Mouse (Mus musculus) midbrain, embryonic 13.5 days (tissue): ENCODE results near the gene Basp1. TPM values are rescaled to one million over a fixed set of nuclear protein-coding genes. Genes with fewer than 3 reads are reported as not detected.

ENCODE experiments used
- ATAC-seq: fragments of 200-750 bp; cut with Nextera tagmentation; 2 replicates; pipeline ENCODE4 v1.8.0; 2017; ENCODE audit warnings: mild to moderate bottlenecking, moderate TSS enrichment, moderate library complexity
- H3K27ac ChIP-seq: fragments of 300-500 bp; sonication (generic); 2 replicates; pipeline ENCODE4 v1.5.1; 2015; ENCODE audit warnings: inconsistent platforms, mild to moderate bottlenecking, moderate library complexity
- H3K27me3 ChIP-seq: fragments of 300-500 bp; sonication (generic); 2 replicates; pipeline ENCODE4 v1.6.1; 2015; ENCODE audit warnings: mild to moderate bottlenecking, inconsistent platforms
- H3K36me3 ChIP-seq: fragments of 300-500 bp; sonication (generic); 2 replicates; pipeline ENCODE4 v1.6.1; 2015; ENCODE audit warnings: mild to moderate bottlenecking, inconsistent platforms
- H3K4me1 ChIP-seq: fragments of 300-500 bp; sonication (generic); replicated peaks from 2 replicates; pipeline ENCODE4 v1.6.1; 2015; ENCODE audit warnings: inconsistent platforms
- H3K4me2 ChIP-seq: fragments of 300-500 bp; sonication (generic); replicated peaks from 2 replicates; pipeline ENCODE4 v1.6.1; 2015; ENCODE audit warnings: moderate library complexity, mild to moderate bottlenecking, inconsistent platforms
- H3K4me3 ChIP-seq: fragments of 300-500 bp; sonication (generic); replicated peaks from 2 replicates; pipeline ENCODE4 v1.5.1; 2015; ENCODE audit warnings: mild to moderate bottlenecking, inconsistent platforms
- H3K9ac ChIP-seq: fragments of 300-500 bp; sonication (generic); replicated peaks from 2 replicates; pipeline ENCODE4 v1.6.1; 2015; ENCODE audit warnings: mild to moderate bottlenecking, inconsistent platforms
- H3K9me3 ChIP-seq: fragments of 300-500 bp; sonication (generic); 2 replicates; pipeline ENCODE4 v1.6.1; 2016; ENCODE audit warnings: mild to moderate bottlenecking, inconsistent platforms
- WGBS: fragments of 180-500 bp; shearing (Covaris S2); methylation state at CpG from one replicate; pipeline ENCODE4 v1.1.7; 2015; 5-methylcytosine and 5-hydroxymethylcytosine counted together
- polyA plus RNA-seq: library from polyadenylated mRNA; unstranded; fragments of >200 nt; fragmentation: Nextera tagmentation; extraction: Ambion mirVana; gene quantifications from 2 replicates; pipeline ENCODE4 v1.2.1, GENCODE M21; 2015

Gene Basp1
- polyA plus RNA-seq, 1 experiment from 2014 or later: 211 TPM

DNA sequence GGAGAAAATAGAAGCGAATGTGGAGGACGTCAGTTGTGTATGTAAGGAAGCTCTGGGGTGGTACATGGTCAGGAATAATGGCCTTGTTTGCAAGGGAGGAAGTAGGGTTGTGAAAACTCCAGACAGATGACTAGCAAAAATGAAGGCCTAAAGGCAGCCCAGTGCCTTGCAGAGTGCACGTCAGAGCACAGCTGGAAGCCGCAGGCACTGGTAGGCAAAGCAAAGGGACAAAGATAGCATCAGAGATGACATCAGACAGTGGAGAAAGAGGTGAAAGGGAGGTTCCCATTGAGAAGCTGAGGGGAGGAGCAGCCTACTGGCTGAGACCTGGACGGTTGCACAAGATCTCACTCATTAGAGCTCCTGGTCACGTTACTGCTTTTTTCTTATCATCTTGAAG lies 58.8 kb downstream of the Basp1 start:
- no peak overlapping the region for H3K27ac ChIP-seq
- peaks cover 7% of the 10 kb centered on the region for H3K4me1 ChIP-seq
- H3K36me3 ChIP-seq: no peaks in the 10 kb centered on the region
- no peaks in the 10 kb centered on the region for H3K27me3 ChIP-seq
- no peak overlapping the region for H3K4me2 ChIP-seq
- ATAC-seq: no peak
- WGBS: 77% methylated on average over 6 of the region's 6 CpGs
- H3K4me3 ChIP-seq: no peak overlapping the region
- H3K9me3 ChIP-seq: no peaks in the 10 kb centered on the region
- no peak overlapping the region for H3K9ac ChIP-seq

DNA sequence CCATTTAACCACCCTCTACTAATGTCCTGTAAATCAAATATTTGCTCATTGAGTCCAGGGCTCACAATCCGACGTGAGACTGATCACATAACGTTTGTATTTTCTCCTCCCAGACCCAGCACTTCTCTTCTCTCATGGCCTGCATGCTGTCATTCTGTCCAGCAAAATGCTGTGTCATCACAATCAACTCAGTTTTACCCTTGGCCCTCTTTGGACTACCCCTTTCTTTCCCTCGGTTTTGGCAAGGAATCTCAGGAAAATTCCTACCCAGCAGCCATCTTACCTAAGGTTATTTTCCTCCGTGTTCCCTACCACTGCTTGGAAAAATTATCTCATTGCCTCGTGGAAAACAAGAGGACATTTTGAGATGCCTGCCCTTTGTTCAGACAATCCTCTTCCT lies 60.1 kb downstream of the Basp1 start:
- ATAC-seq: no peak
- Histone ChIP-seq H3K9me3 (no peaks in the 10 kb centered on the region), H3K27me3 (no peaks in the 10 kb centered on the region), H3K36me3 (no peaks in the 10 kb centered on the region), H3K4me1 (no peaks in the 10 kb centered on the region; the same call in 1 of the 2 replicates), H3K27ac (no peak overlapping the region), H3K4me2 (no peak overlapping the region), H3K4me3 (no peak overlapping the region), H3K9ac (no peak overlapping the region)
- 86% methylated on average over 6 of the region's 6 CpGs for WGBS

DNA sequence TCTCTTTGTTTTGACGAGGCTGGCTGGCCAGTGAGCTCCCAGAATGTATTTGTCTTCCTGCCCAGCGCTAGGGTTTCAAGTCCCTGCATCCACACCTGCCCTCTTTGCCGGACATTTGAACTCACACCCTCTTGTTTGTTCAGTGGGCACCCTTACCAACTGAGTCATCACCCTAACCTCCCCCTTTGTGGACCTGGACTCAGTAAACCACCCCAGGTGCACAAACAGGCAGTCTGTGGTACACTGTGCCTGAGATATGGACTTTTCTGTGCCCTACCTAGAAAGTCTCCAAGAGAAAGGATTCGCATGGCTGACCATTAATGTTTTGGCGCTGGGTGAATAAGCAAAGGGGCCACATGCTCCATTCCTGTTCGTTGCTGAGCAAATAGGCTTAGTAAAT lies 70.3 kb downstream of the Basp1 start:
- H3K4me2 ChIP-seq: no peak overlapping the region
- H3K4me3 ChIP-seq: no peak overlapping the region
- no peaks in the 10 kb centered on the region for H3K36me3 ChIP-seq
- no peaks in the 10 kb centered on the region for H3K27me3 ChIP-seq
- H3K27ac ChIP-seq: no peak overlapping the region
- H3K9ac ChIP-seq: no peak overlapping the region
- whole genome bisulfite sequencing: 45% methylated on average over 6 of the region's 6 CpGs
- ATAC-seq: no peak
- no peaks in the 10 kb centered on the region for H3K9me3 ChIP-seq
- H3K4me1 ChIP-seq: no peaks in the 10 kb centered on the region

DNA sequence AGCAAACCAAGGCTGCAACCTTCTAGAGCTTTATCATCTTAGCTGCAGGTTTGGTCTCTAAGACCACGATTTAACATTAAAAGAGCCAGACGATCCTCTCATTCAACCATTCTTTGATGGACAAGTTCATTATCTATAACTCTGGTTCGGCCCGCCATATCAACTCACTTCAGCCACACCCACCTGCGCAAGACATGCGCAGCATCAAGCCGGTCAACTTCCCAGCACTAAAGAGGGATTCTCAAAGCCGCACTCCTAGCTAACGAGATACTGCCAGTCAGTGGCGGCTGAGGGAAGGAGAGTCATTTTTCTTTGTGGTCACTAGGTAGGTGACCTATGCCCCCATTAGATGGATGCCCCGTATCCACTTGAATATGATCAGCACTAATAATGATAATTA lies 78.3 kb downstream of the Basp1 start:
- WGBS: 88% methylated on average over 11 of the region's 11 CpGs
- no peak for ATAC-seq

DNA sequence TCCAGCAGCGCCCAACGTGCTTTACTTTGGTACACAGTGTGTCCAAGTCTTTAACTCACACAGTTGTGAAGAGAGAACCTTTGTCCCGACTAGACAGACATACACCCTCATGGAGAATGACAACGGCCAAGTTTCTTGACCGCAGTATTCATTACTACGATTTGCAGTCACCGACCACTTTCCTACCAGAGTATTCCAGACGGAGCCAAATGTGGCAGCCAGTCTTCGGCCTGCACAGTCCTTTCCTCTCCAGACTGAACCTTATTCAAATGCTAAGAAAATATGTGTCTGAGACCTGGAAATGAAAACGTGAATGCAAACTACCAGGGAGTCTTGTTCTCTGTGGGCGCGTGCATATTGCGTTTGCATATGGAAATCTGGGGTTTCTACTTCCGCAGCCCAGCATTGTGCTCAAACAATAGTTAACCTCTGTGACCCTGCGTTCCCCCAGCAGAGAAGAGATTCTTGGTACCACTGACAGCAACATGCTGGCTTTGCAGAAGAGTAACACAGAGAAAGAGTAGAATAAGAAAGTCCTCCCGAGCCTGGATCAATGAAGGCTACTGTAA lies 81.6 kb downstream of the Basp1 start:
- WGBS: 42% methylated on average over 16 of the region's 16 CpGs
- Histone ChIP-seq H3K9me3 (no peaks in the 10 kb centered on the region), H3K36me3 (no peaks in the 10 kb centered on the region), H3K4me2 (no peak overlapping the region), H3K27me3 (no peaks in the 10 kb centered on the region), H3K4me3 (no peak overlapping the region), H3K9ac (no peak overlapping the region), H3K27ac (no peak overlapping the region), H3K4me1 (peaks cover 16% of the 10 kb centered on the region)
- ATAC-seq: no peak

More for the DNA sequence above, 78.3 kb downstream of the Basp1 start:
- Histone ChIP-seq H3K27me3 (no peaks in the 10 kb centered on the region), H3K4me1 (peaks cover 16% of the 10 kb centered on the region), H3K9me3 (no peaks in the 10 kb centered on the region), H3K4me3 (no peak overlapping the region), H3K27ac (no peak overlapping the region), H3K9ac (no peak overlapping the region), H3K4me2 (no peak overlapping the region), H3K36me3 (no peaks in the 10 kb centered on the region)

DNA sequence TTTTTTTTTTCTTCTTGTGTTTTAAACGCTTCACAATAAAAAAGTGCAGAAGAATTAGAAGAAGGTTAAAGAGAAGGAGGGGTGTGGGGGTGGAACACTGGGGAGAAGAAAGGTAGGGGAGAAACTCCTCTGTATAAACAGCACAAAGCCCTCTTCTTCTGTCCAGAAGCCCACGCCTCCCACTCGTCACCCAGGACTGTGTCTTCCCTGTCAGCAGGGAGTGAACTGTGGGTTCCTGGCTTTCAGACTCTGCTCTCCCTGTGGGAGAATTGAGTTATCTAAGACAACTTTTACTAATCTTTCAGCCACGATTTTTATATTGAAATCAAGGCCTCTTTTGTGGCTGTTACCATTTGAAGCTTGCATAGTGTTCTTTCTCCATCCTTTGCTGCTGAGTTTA lies 82.6 kb downstream of the Basp1 start:
- WGBS: 64% methylated on average over 4 of the region's 4 CpGs
- Histone ChIP-seq H3K27me3 (no peaks in the 10 kb centered on the region), H3K27ac (no peak overlapping the region), H3K4me1 (peaks cover 16% of the 10 kb centered on the region), H3K4me2 (no peak overlapping the region), H3K9ac (no peak overlapping the region), H3K9me3 (no peaks in the 10 kb centered on the region), H3K36me3 (no peaks in the 10 kb centered on the region), H3K4me3 (no peak overlapping the region)
- ATAC-seq: no peak

DNA sequence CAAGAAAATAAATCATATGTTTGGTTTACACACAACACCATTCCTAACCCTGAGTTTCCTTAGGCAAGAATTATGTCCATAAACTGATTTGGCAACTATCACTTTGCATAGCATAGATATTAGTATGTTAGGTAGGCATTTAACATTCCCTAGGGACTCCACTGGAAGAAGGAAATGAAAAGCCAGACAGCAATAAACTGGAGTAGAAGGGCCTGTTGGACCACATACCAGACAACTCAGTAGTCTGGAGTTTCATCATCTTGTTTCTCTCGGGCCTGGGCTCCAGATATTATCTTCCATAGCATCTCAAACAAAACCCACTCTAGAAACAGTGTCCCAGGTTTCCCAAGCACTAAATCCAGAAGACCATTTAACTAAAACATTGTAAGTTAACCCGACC lies 91.0 kb downstream of the Basp1 start:
- H3K4me2 ChIP-seq: no peak overlapping the region
- WGBS: 87% methylated on average over 2 of the region's 2 CpGs
- no peaks in the 10 kb centered on the region for H3K4me1 ChIP-seq
- no peak overlapping the region for H3K4me3 ChIP-seq
- no peak overlapping the region for H3K27ac ChIP-seq
- H3K9ac ChIP-seq: no peak overlapping the region
- no peaks in the 10 kb centered on the region for H3K36me3 ChIP-seq
- H3K27me3 ChIP-seq: no peaks in the 10 kb centered on the region
- no peaks in the 10 kb centered on the region for H3K9me3 ChIP-seq
- ATAC-seq: no peak

DNA sequence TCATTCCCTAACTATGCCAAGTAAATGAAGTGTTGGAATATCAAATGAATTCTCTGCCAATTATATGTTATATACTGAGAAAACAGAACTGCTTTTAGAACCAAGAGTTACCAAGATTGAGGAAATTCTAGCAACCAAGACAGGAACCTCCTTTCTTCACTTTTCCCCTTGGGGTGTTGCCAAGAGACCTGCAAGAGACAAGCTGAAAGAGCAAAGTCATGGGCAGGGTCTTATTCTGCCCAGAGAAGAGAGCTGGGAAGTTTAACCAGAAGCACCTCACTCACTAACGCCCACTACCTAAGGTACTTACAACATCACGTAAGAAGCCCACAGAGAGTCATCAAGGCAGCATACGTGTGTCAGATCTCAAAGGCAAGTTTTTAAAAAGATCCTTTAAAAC lies 91.5 kb downstream of the Basp1 start:
- H3K9ac ChIP-seq: no peak overlapping the region
- no peak overlapping the region for H3K4me2 ChIP-seq
- no peak overlapping the region for H3K4me3 ChIP-seq
- no peaks in the 10 kb centered on the region for H3K36me3 ChIP-seq
- WGBS: 94% methylated on average over 3 of the region's 3 CpGs
- ATAC-seq: no peak
- H3K4me1 ChIP-seq: no peaks in the 10 kb centered on the region
- H3K27me3 ChIP-seq: no peaks in the 10 kb centered on the region
- H3K27ac ChIP-seq: no peak overlapping the region
- H3K9me3 ChIP-seq: no peaks in the 10 kb centered on the region

DNA sequence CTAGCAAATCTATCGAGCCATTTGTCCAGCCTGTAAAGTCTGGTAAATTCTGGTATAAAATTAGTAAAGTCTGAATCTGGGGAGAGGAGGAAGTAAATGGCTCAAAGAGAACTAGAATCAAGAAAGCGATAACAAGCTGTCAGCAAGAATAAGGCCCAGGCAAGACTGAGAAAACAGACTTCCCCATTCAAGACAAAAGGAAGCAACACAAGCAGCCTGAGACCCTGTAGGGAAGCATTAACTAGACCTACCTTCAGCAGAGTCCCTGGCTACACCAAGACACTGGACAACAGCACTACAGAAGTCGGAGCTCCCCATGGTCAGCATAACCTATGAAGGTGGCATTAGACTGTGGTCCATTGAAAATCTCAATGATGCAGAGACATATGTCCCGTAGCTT lies 91.9 kb downstream of the Basp1 start:
- no peak overlapping the region for H3K4me2 ChIP-seq
- ATAC-seq: no peak

DNA sequence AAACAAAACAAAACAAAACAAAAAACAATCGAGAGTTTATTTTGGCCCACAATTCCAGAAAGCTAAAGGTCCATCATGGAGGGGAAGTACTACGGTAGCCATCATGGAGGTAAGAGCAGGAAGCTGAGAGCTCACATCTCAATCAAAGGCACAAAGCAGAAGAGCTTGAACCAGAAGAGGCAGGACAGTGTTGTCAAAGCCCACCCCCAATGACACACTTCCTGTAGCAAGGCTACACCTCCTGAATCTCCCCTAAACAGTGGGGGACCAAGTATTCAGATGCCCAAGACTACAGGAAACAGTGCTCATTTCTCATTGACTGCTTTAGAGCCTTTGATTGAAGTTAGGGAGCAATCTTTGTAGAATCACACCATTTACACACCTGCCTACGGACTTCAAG lies 99.1 kb downstream of the Basp1 start:
- no peaks in the 10 kb centered on the region for H3K4me1 ChIP-seq
- no peaks in the 10 kb centered on the region for H3K9me3 ChIP-seq
- H3K4me3 ChIP-seq: no peak overlapping the region
- H3K27ac ChIP-seq: no peak overlapping the region
- ATAC-seq: no peak
- no peak overlapping the region for H3K4me2 ChIP-seq
- no peaks in the 10 kb centered on the region for H3K27me3 ChIP-seq
- 98% methylated on average over 3 of the region's 3 CpGs for WGBS
- H3K9ac ChIP-seq: no peak overlapping the region
- H3K36me3 ChIP-seq: no peaks in the 10 kb centered on the region

More for the DNA sequence above, 91.9 kb downstream of the Basp1 start:
- H3K36me3 ChIP-seq: no peaks in the 10 kb centered on the region
- 95% methylated on average over 4 of the region's 4 CpGs for WGBS
- no peak overlapping the region for H3K4me3 ChIP-seq
- H3K27me3 ChIP-seq: no peaks in the 10 kb centered on the region
- H3K4me1 ChIP-seq: no peaks in the 10 kb centered on the region
- H3K9me3 ChIP-seq: no peaks in the 10 kb centered on the region
- no peak overlapping the region for H3K9ac ChIP-seq
- no peak overlapping the region for H3K27ac ChIP-seq

Other genes starting within 250 kb of the Basp1 start
- gene Myo10, start 208.8 kb upstream of the Basp1 start, polyA plus RNA-seq: 42.9 and 43.5 TPM in 2 replicates